Mouse (Mus musculus): Measurements from ENCODE around the gene Slc24a3. TPM values are rescaled to one million over a fixed set of nuclear protein-coding genes. Genes with fewer than 3 reads are reported as not detected.

Slc24a3 gene
- polyA plus RNA-seq, 1 experiment: 103 TPM

- Histone ChIP-seq H3K27ac (replicated peaks; ENCODE audit: low read depth, low read length) (peak overlapping the region; percentile 84), H3K4me1 (ENCODE audit: control insufficient read depth, insufficient read depth, insufficient read length, low read length) (peaks cover 5% of the 10 kb centered on the region), H3K4me3 (ENCODE audit: insufficient read depth, low read depth, low read length) (no peak overlapping the region)
Observed at GRCm38 (mm10) chr2:145288501-145288900, 120.9 kb downstream of the Slc24a3 start.

GRCm38 (mm10) chr2:145291473-145291872 lies 123.9 kb downstream of the Slc24a3 start:
- 0 out of 2 replicates have a peak overlapping the region, but pooled peaks have one; percentile 32 for H3K27ac ChIP-seq (replicated peaks; ENCODE audit: low read depth, low read length)
- no peak overlapping the region for H3K4me3 ChIP-seq (ENCODE audit: insufficient read depth, low read depth, low read length)
- peaks cover 3% of the 10 kb centered on the region for H3K4me1 ChIP-seq (ENCODE audit: control insufficient read depth, insufficient read depth, insufficient read length, low read length)

GRCm38 (mm10) chr2:145292196-145292595 lies 124.6 kb downstream of the Slc24a3 start:
- Histone ChIP-seq H3K4me1 (ENCODE audit: control insufficient read depth, insufficient read depth, insufficient read length, low read length) (peaks cover 3% of the 10 kb centered on the region), H3K4me3 (ENCODE audit: insufficient read depth, low read depth, low read length) (no peak overlapping the region)

GRCm38 (mm10) chr2:145292816-145293215 lies 125.3 kb downstream of the Slc24a3 start:
- Histone ChIP-seq H3K27ac (replicated peaks; ENCODE audit: low read depth, low read length) (no peak overlapping the region), H3K4me3 (ENCODE audit: insufficient read depth, low read depth, low read length) (no peak overlapping the region), H3K4me1 (ENCODE audit: control insufficient read depth, insufficient read depth, insufficient read length, low read length) (peaks cover 3% of the 10 kb centered on the region; the same call in 1 of the 2 replicates)

More at GRCm38 (mm10) chr2:145292196-145292595, 124.6 kb downstream of the Slc24a3 start:
- no peak overlapping the region for H3K27ac ChIP-seq (replicated peaks; ENCODE audit: low read depth, low read length)

- Histone ChIP-seq H3K4me3 (ENCODE audit: insufficient read depth, low read depth, low read length) (no peak overlapping the region), H3K4me1 (ENCODE audit: control insufficient read depth, insufficient read depth, insufficient read length, low read length) (peaks cover 3% of the 10 kb centered on the region; the same call in 1 of the 2 replicates), H3K27ac (replicated peaks; ENCODE audit: low read depth, low read length) (no peak overlapping the region)
Observed at GRCm38 (mm10) chr2:145296906-145297305, 129.4 kb downstream of the Slc24a3 start.

- H3K4me3 ChIP-seq (ENCODE audit: insufficient read depth, low read depth, low read length): no peak overlapping the region
- H3K27ac ChIP-seq (replicated peaks; ENCODE audit: low read depth, low read length): peak overlapping the region; percentile 2; the same call in 1 of the 2 replicates
- H3K4me1 ChIP-seq (ENCODE audit: control insufficient read depth, insufficient read depth, insufficient read length, low read length): peaks cover 3% of the 10 kb centered on the region; the same call in 1 of the 2 replicates
Observed at GRCm38 (mm10) chr2:145299914-145300699, 132.6 kb downstream of the Slc24a3 start.

- H3K27ac ChIP-seq (replicated peaks; ENCODE audit: low read depth, low read length): no peak overlapping the region
- no peaks in the 10 kb centered on the region for H3K4me1 ChIP-seq (ENCODE audit: control insufficient read depth, insufficient read depth, insufficient read length, low read length)
- no peak overlapping the region for H3K4me3 ChIP-seq (ENCODE audit: insufficient read depth, low read depth, low read length)
Observed at GRCm38 (mm10) chr2:145307231-145307883, 139.8 kb downstream of the Slc24a3 start.

- Histone ChIP-seq H3K27ac (replicated peaks; ENCODE audit: low read depth, low read length) (no peak overlapping the region), H3K4me1 (ENCODE audit: control insufficient read depth, insufficient read depth, insufficient read length, low read length) (0 out of 2 replicates have a peak, but pooled peaks cover 2% of the 10 kb centered on the region), H3K4me3 (ENCODE audit: insufficient read depth, low read depth, low read length) (no peak overlapping the region)
Observed at GRCm38 (mm10) chr2:145318916-145319315, 151.4 kb downstream of the Slc24a3 start.

- Histone ChIP-seq H3K4me1 (ENCODE audit: control insufficient read depth, insufficient read depth, insufficient read length, low read length) (0 out of 2 replicates have a peak, but pooled peaks cover 2% of the 10 kb centered on the region), H3K4me3 (ENCODE audit: insufficient read depth, low read depth, low read length) (no peak overlapping the region), H3K27ac (replicated peaks; ENCODE audit: low read depth, low read length) (no peak overlapping the region)
Observed at GRCm38 (mm10) chr2:145321287-145321686, 153.7 kb downstream of the Slc24a3 start.

- Histone ChIP-seq H3K27ac (replicated peaks; ENCODE audit: low read depth, low read length) (no peak overlapping the region), H3K4me3 (ENCODE audit: insufficient read depth, low read depth, low read length) (no peak overlapping the region), H3K4me1 (ENCODE audit: control insufficient read depth, insufficient read depth, insufficient read length, low read length) (0 out of 2 replicates have a peak, but pooled peaks cover 2% of the 10 kb centered on the region)
Observed at GRCm38 (mm10) chr2:145321755-145322154, 154.2 kb downstream of the Slc24a3 start.

GRCm38 (mm10) chr2:145324477-145324876 lies 156.9 kb downstream of the Slc24a3 start:
- Histone ChIP-seq H3K27ac (replicated peaks; ENCODE audit: low read depth, low read length) (no peak overlapping the region), H3K4me3 (ENCODE audit: insufficient read depth, low read depth, low read length) (no peak overlapping the region), H3K4me1 (ENCODE audit: control insufficient read depth, insufficient read depth, insufficient read length, low read length) (0 out of 2 replicates have a peak, but pooled peaks cover 2% of the 10 kb centered on the region)

- 0 out of 2 replicates have a peak, but pooled peaks cover 2% of the 10 kb centered on the region for H3K4me1 ChIP-seq (ENCODE audit: control insufficient read depth, insufficient read depth, insufficient read length, low read length)
- H3K27ac ChIP-seq (replicated peaks; ENCODE audit: low read depth, low read length): no peak overlapping the region
- H3K4me3 ChIP-seq (ENCODE audit: insufficient read depth, low read depth, low read length): no peak overlapping the region
Observed at GRCm38 (mm10) chr2:145325852-145326251, 158.3 kb downstream of the Slc24a3 start.

- H3K4me1 ChIP-seq (ENCODE audit: control insufficient read depth, insufficient read depth, insufficient read length, low read length): 0 out of 2 replicates have a peak, but pooled peaks cover 2% of the 10 kb centered on the region
- no peak overlapping the region for H3K4me3 ChIP-seq (ENCODE audit: insufficient read depth, low read depth, low read length)
- no peak overlapping the region for H3K27ac ChIP-seq (replicated peaks; ENCODE audit: low read depth, low read length)
Observed at GRCm38 (mm10) chr2:145326544-145326943, 159.0 kb downstream of the Slc24a3 start.

- Histone ChIP-seq H3K4me3 (ENCODE audit: insufficient read depth, low read depth, low read length) (no peak overlapping the region), H3K4me1 (ENCODE audit: control insufficient read depth, insufficient read depth, insufficient read length, low read length) (no peaks in the 10 kb centered on the region), H3K27ac (replicated peaks; ENCODE audit: low read depth, low read length) (no peak overlapping the region)
Observed at GRCm38 (mm10) chr2:145329756-145330155, 162.2 kb downstream of the Slc24a3 start.

- H3K27ac ChIP-seq (replicated peaks; ENCODE audit: low read depth, low read length): no peak overlapping the region
- no peak overlapping the region for H3K4me3 ChIP-seq (ENCODE audit: insufficient read depth, low read depth, low read length)
- no peaks in the 10 kb centered on the region for H3K4me1 ChIP-seq (ENCODE audit: control insufficient read depth, insufficient read depth, insufficient read length, low read length)
Observed at GRCm38 (mm10) chr2:145331525-145331924, 164.0 kb downstream of the Slc24a3 start.
